Mouse (Mus musculus) liver, adult 2 months (tissue): ENCODE results near the gene Trim44.

Source experiments
- CTCF ChIP-seq: fragments of 200-500 bp; IDR thresholded peaks from 2 replicates; pipeline ENCODE4 v1.5.1; 2011; ENCODE audit warnings: low read depth, low read length, control low read depth
- POLR2A ChIP-seq: fragments of 200-500 bp; IDR thresholded peaks from 2 replicates; pipeline ENCODE4 v1.6.1; 2011; ENCODE audit warnings: low read length, control low read depth; ENCODE audit not compliant: insufficient read depth; ENCODE audit errors: extremely low read depth

- no peak for TF ChIP-seq CTCF
- TF ChIP-seq POLR2A, result 0 out of 2 replicates have a peak, but pooled peaks have one; percentile 5
Measured at GRCm38 (mm10) chr2:102400605-102401351, 6.8 kb downstream of the Trim44 start.
